Mouse (Mus musculus): ENCODE data around the gene Lin37. TPM values are rescaled to one million over a fixed set of nuclear protein-coding genes. Genes with fewer than 3 reads are reported as not detected.
A peak's percentile ranks its signal among the peaks of the same experiment; 100 is the strongest.

The Lin37 gene
- polyA plus RNA-seq, 1 experiment from 2014 or later: 38.5 TPM

DNA sequence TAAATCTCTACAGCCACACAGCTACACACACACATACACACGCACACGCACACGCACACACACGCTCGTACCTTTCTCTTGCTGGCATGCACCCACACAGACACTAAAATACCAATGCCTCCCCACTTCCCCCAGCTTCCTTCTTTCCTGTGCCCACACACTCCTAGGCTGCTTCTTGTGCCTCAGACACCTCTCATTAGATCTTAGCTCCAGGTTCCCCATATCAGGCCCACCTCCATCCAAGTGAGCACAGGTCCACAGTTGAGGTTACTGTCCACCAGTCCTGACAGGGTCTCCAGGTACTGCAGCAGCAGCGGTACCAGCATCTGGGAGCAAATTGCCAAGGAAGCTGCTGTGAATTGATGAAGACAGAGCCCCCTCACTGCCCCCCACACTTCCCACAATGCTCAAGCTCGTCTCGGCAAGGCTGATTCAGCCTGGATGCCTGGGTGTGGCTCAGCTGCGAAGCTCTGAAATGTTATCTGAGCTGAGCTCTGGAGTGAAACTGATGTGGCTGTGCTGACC lies 28.3 kb downstream of the Lin37 start:
- peaks cover 46% of the 10 kb centered on the region for H3K36me3 ChIP-seq (ENCODE audit: control insufficient read depth, insufficient read depth, low read length)
- H3K9ac ChIP-seq (ENCODE audit: low read length): no peak overlapping the region
- ATAC-seq (replicated peaks; ENCODE audit: low FRiP score, low TSS enrichment, low read depth): no peak

GRCm38 (mm10) chr7:30526981-30527380 lies 32.7 kb downstream of the Lin37 start:
- peak overlapping the region; percentile 4; the same call in 1 of the 2 replicates for H3K9ac ChIP-seq (ENCODE audit: low read length)
- H3K4me3 ChIP-seq (ENCODE audit: low read depth, low read length): no peak overlapping the region
- H3K36me3 ChIP-seq (ENCODE audit: control insufficient read depth, insufficient read depth, low read length): peaks cover 67% of the 10 kb centered on the region
- H3K4me2 ChIP-seq (ENCODE audit: low read length): peak overlapping the region; percentile 35; the same call in 1 of the 2 replicates
- peaks cover 16% of the 10 kb centered on the region for H3K4me1 ChIP-seq (replicated peaks; ENCODE audit: control insufficient read depth, insufficient read depth, low read length)
- H3K27me3 ChIP-seq (replicated peaks; ENCODE audit: control insufficient read depth, insufficient read depth, low read length): no peaks in the 10 kb centered on the region
- ATAC-seq (replicated peaks; ENCODE audit: low FRiP score, low TSS enrichment, low read depth): no peak
- WGBS: 80% methylated on average over 14 of the region's 14 CpGs
- H3K9me3 ChIP-seq (ENCODE audit: control insufficient read depth, low read length): no peaks in the 10 kb centered on the region
- DNase-seq (ENCODE audit: low spot score): no peak
- H3K27ac ChIP-seq (ENCODE audit: low read depth): no peak overlapping the region

More for the DNA sequence above, 28.3 kb downstream of the Lin37 start:
- no peak overlapping the region for H3K27ac ChIP-seq (ENCODE audit: low read depth)
- H3K4me3 ChIP-seq (ENCODE audit: low read depth, low read length): no peak overlapping the region
- no peak overlapping the region for H3K4me2 ChIP-seq (ENCODE audit: low read length)
- H3K27me3 ChIP-seq (replicated peaks; ENCODE audit: control insufficient read depth, insufficient read depth, low read length): no peaks in the 10 kb centered on the region
- WGBS: 77% methylated on average over 9 of the region's 9 CpGs
- DNase-seq (ENCODE audit: low spot score): no peak
- no peaks in the 10 kb centered on the region for H3K9me3 ChIP-seq (ENCODE audit: control insufficient read depth, low read length)
- H3K4me1 ChIP-seq (replicated peaks; ENCODE audit: control insufficient read depth, insufficient read depth, low read length): peaks cover 27% of the 10 kb centered on the region

DNA sequence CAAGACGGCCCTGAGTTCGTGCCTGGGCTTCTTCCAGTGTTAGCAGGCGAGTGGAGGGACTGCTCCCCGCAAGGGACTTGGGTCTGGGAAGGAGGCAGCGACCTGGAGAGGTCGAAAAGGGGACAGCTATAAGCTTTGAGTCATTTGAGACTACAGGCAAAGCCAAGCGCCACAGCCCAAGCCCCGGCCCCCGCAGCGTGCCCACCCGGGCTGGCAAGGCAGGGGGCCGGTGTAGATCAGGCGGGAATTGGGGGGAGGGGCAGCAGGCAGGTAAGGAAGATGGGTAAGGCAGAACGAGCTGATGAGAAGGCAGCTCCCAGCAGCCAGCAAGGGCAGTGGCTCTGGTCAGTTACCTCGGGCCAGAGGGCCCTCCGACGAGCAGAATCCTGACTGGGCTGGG lies 33.2 kb downstream of the Lin37 start:
- ATAC-seq (replicated peaks; ENCODE audit: low FRiP score, low TSS enrichment, low read depth) (no peak), DNase-seq (ENCODE audit: low spot score) (no peak)
- 33% methylated on average over 17 of the region's 17 CpGs for WGBS
- peak overlapping the region; percentile 4; the same call in 1 of the 2 replicates for H3K9ac ChIP-seq (ENCODE audit: low read length)
- H3K27me3 ChIP-seq (replicated peaks; ENCODE audit: control insufficient read depth, insufficient read depth, low read length): no peaks in the 10 kb centered on the region
- H3K36me3 ChIP-seq (ENCODE audit: control insufficient read depth, insufficient read depth, low read length): peaks cover 61% of the 10 kb centered on the region
- H3K4me1 ChIP-seq (replicated peaks; ENCODE audit: control insufficient read depth, insufficient read depth, low read length): peaks cover 13% of the 10 kb centered on the region
- H3K9me3 ChIP-seq (ENCODE audit: control insufficient read depth, low read length): no peaks in the 10 kb centered on the region
- H3K27ac ChIP-seq (ENCODE audit: low read depth): peak overlapping the region; percentile 24; the same call in 1 of the 2 replicates
- no peak overlapping the region for H3K4me3 ChIP-seq (ENCODE audit: low read depth, low read length)
- H3K4me2 ChIP-seq (ENCODE audit: low read length): peak overlapping the region; percentile 35

DNA sequence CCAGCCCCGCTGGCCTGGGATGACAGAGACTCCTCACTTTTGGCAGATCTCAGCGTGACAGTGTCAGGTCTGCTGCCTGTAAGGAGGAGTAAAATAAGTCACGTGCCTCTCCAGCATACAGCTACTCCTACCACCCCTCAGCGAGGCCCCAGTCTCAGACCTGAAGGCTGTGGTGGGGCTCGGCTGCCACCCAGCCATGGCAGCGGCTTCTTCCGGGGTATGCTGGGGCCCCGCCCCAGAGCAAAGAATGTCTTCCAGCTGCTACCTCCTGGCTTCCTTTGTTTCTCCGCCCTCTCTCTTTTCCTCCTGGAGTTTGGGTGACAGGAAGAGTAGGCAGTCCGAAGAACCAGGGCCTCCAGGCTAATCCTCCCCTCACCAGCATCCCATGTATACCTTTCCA lies 33.7 kb downstream of the Lin37 start:
- H3K36me3 ChIP-seq (ENCODE audit: control insufficient read depth, insufficient read depth, low read length): peaks cover 57% of the 10 kb centered on the region
- no peak for DNase-seq (ENCODE audit: low spot score)
- peak overlapping the region; percentile 24; the same call in 1 of the 2 replicates for H3K27ac ChIP-seq (ENCODE audit: low read depth)
- no peak overlapping the region for H3K4me3 ChIP-seq (ENCODE audit: low read depth, low read length)
- H3K27me3 ChIP-seq (replicated peaks; ENCODE audit: control insufficient read depth, insufficient read depth, low read length): no peaks in the 10 kb centered on the region
- H3K4me2 ChIP-seq (ENCODE audit: low read length): peak overlapping the region; percentile 35
- 23% methylated on average over 10 of the region's 10 CpGs for WGBS
- ATAC-seq (replicated peaks; ENCODE audit: low FRiP score, low TSS enrichment, low read depth): peak; percentile 48; the same call in 1 of the 2 replicates
- peak overlapping the region; percentile 4; the same call in 1 of the 2 replicates for H3K9ac ChIP-seq (ENCODE audit: low read length)
- no peaks in the 10 kb centered on the region for H3K9me3 ChIP-seq (ENCODE audit: control insufficient read depth, low read length)
- peaks cover 11% of the 10 kb centered on the region for H3K4me1 ChIP-seq (replicated peaks; ENCODE audit: control insufficient read depth, insufficient read depth, low read length)

- Histone ChIP-seq H3K4me3 (ENCODE audit: low read depth, low read length) (no peak overlapping the region), H3K36me3 (ENCODE audit: control insufficient read depth, insufficient read depth, low read length) (peaks cover 44% of the 10 kb centered on the region), H3K4me1 (replicated peaks; ENCODE audit: control insufficient read depth, insufficient read depth, low read length) (peaks cover 11% of the 10 kb centered on the region), H3K9ac (ENCODE audit: low read length) (no peak overlapping the region), H3K27me3 (replicated peaks; ENCODE audit: control insufficient read depth, insufficient read depth, low read length) (no peaks in the 10 kb centered on the region), H3K4me2 (ENCODE audit: low read length) (no peak overlapping the region), H3K27ac (ENCODE audit: low read depth) (no peak overlapping the region), H3K9me3 (ENCODE audit: control insufficient read depth, low read length) (no peaks in the 10 kb centered on the region)
- 85% methylated on average over 6 of the region's 6 CpGs for WGBS
- no peak for ATAC-seq (replicated peaks; ENCODE audit: low FRiP score, low TSS enrichment, low read depth)
- no peak for DNase-seq (ENCODE audit: low spot score)
Measured at GRCm38 (mm10) chr7:30524487-30524886, 35.2 kb downstream of the Lin37 start.

- no peak overlapping the region for H3K9ac ChIP-seq (ENCODE audit: low read length)
- WGBS: 86% methylated on average over 10 of the region's 10 CpGs
- H3K27me3 ChIP-seq (replicated peaks; ENCODE audit: control insufficient read depth, insufficient read depth, low read length): no peaks in the 10 kb centered on the region
- H3K36me3 ChIP-seq (ENCODE audit: control insufficient read depth, insufficient read depth, low read length): peaks cover 28% of the 10 kb centered on the region
- DNase-seq (ENCODE audit: low spot score): no peak
- no peak overlapping the region for H3K4me2 ChIP-seq (ENCODE audit: low read length)
- H3K4me3 ChIP-seq (ENCODE audit: low read depth, low read length): no peak overlapping the region
- no peak for ATAC-seq (replicated peaks; ENCODE audit: low FRiP score, low TSS enrichment, low read depth)
- no peaks in the 10 kb centered on the region for H3K9me3 ChIP-seq (ENCODE audit: control insufficient read depth, low read length)
- H3K4me1 ChIP-seq (replicated peaks; ENCODE audit: control insufficient read depth, insufficient read depth, low read length): peaks cover 11% of the 10 kb centered on the region
- no peak overlapping the region for H3K27ac ChIP-seq (ENCODE audit: low read depth)
Measured at GRCm38 (mm10) chr7:30522871-30523270, 36.8 kb downstream of the Lin37 start.

DNA sequence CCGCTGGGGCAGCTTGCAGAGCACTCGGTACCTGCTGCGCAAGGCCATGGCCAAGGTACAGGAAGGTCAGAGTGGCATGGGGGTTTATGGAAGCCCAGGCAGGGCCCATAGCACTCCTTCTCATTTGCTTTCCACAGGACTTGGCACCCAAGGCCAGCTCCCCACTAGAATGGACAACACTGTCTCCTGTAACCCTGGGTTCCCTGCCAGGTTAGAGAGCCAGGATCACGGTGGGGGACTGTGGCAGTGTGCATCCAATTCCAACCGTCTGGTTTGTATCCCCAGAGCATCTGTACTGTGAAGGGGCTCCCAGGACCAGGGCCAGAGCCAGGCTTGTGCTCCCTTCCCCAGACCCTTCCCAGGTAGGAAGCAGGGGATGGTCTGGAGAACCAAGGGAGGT lies 38.8 kb downstream of the Lin37 start:
- Histone ChIP-seq H3K4me1 (replicated peaks; ENCODE audit: control insufficient read depth, insufficient read depth, low read length) (peaks cover under 1% of the 10 kb centered on the region; the same call in 1 of the 2 replicates), H3K27me3 (replicated peaks; ENCODE audit: control insufficient read depth, insufficient read depth, low read length) (no peaks in the 10 kb centered on the region), H3K9me3 (ENCODE audit: control insufficient read depth, low read length) (no peaks in the 10 kb centered on the region), H3K27ac (ENCODE audit: low read depth) (no peak overlapping the region), H3K4me3 (ENCODE audit: low read depth, low read length) (no peak overlapping the region), H3K9ac (ENCODE audit: low read length) (no peak overlapping the region), H3K36me3 (ENCODE audit: control insufficient read depth, insufficient read depth, low read length) (peaks cover 27% of the 10 kb centered on the region), H3K4me2 (ENCODE audit: low read length) (no peak overlapping the region)
- DNase-seq (ENCODE audit: low spot score) (no peak), ATAC-seq (replicated peaks; ENCODE audit: low FRiP score, low TSS enrichment, low read depth) (no peak)
- 87% methylated on average over 5 of the region's 5 CpGs for WGBS

GRCm38 (mm10) chr7:30520396-30520795 lies 39.2 kb downstream of the Lin37 start:
- 72% methylated on average over 4 of the region's 4 CpGs for WGBS
- H3K4me3 ChIP-seq (ENCODE audit: low read depth, low read length): no peak overlapping the region
- peaks cover 22% of the 10 kb centered on the region for H3K36me3 ChIP-seq (ENCODE audit: control insufficient read depth, insufficient read depth, low read length)
- no peak overlapping the region for H3K9ac ChIP-seq (ENCODE audit: low read length)
- no peaks in the 10 kb centered on the region for H3K27me3 ChIP-seq (replicated peaks; ENCODE audit: control insufficient read depth, insufficient read depth, low read length)
- no peak overlapping the region for H3K27ac ChIP-seq (ENCODE audit: low read depth)
- no peaks in the 10 kb centered on the region for H3K4me1 ChIP-seq (replicated peaks; ENCODE audit: control insufficient read depth, insufficient read depth, low read length)
- no peaks in the 10 kb centered on the region for H3K9me3 ChIP-seq (ENCODE audit: control insufficient read depth, low read length)
- DNase-seq (ENCODE audit: low spot score) (no peak), ATAC-seq (replicated peaks; ENCODE audit: low FRiP score, low TSS enrichment, low read depth) (no peak)
- no peak overlapping the region for H3K4me2 ChIP-seq (ENCODE audit: low read length)

DNA sequence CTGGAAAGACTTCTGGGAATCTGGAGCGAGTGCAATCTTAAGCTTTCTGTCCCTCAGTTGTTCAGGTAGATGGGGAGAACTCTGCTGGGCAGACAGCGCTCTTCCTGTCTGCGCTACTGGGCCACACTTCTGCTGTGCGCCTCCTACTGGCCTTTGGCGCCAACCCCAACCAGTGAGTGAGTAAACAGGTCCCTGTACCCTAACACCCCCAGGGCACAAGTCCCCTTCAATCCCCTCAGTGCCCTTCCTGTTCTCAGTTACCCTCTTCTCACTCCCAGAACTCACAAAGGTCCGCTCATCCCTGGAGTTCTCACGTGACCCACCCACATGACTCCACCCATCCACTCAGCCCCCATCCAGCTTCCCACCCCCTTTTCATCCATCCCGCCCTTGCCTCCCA lies 41.3 kb downstream of the Lin37 start:
- no peak overlapping the region for H3K27ac ChIP-seq (ENCODE audit: low read depth)
- H3K4me1 ChIP-seq (replicated peaks; ENCODE audit: control insufficient read depth, insufficient read depth, low read length): no peaks in the 10 kb centered on the region
- no peak overlapping the region for H3K4me3 ChIP-seq (ENCODE audit: low read depth, low read length)
- no peak overlapping the region for H3K4me2 ChIP-seq (ENCODE audit: low read length)
- DNase-seq (ENCODE audit: low spot score) (no peak), ATAC-seq (replicated peaks; ENCODE audit: low FRiP score, low TSS enrichment, low read depth) (no peak)
- 36% methylated on average over 8 of the region's 8 CpGs for WGBS
- H3K9me3 ChIP-seq (ENCODE audit: control insufficient read depth, low read length): no peaks in the 10 kb centered on the region
- peaks cover 4% of the 10 kb centered on the region for H3K36me3 ChIP-seq (ENCODE audit: control insufficient read depth, insufficient read depth, low read length)
- no peak overlapping the region for H3K9ac ChIP-seq (ENCODE audit: low read length)
- no peaks in the 10 kb centered on the region for H3K27me3 ChIP-seq (replicated peaks; ENCODE audit: control insufficient read depth, insufficient read depth, low read length)

Measured in intestine, embryonic 14.5 days (tissue).